Mouse (Mus musculus): Measurements from ENCODE around the gene 4930404N11Rik. TPM values are rescaled to one million over a fixed set of nuclear protein-coding genes. Genes with fewer than 3 reads are reported as not detected.

The 4930404N11Rik gene
- polyA plus RNA-seq, 1 experiment from 2014 or later, result 0.94 TPM

DNA sequence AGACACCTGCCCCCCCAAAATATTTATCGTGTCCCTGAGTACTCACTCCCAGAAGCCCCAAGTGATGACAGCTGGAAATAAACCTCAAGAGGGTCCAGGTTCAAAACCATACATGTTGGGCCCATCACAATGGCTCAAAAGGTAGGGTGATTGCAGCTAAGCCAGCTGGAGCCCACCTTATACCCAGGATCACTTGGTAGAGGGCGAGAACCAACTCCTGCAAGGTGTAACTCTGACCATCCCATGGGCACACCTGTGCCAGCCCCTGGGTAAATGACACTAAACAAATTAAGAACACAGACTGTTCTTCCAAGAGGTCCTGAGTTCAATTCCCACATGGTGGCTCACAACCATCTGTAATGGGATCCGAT, 13.6 kb upstream of the 4930404N11Rik start:
- H3K4me3 ChIP-seq (ENCODE audit: low read depth, low read length), result peak overlapping the region; percentile 57
- H3K4me2 ChIP-seq (ENCODE audit: low read depth, low read length), result peak overlapping the region; percentile 77
- peak overlapping the region; percentile 64 for H3K9ac ChIP-seq (replicated peaks)
- H3K9me3 ChIP-seq (ENCODE audit: low read length), result no peaks in the 10 kb centered on the region
- H3K27ac ChIP-seq (ENCODE audit: low read depth), result peak overlapping the region; percentile 97
- H3K4me1 ChIP-seq (ENCODE audit: insufficient read depth), result peaks cover 39% of the 10 kb centered on the region
- no peak for ATAC-seq
- peaks cover 16% of the 10 kb centered on the region for H3K36me3 ChIP-seq (replicated peaks; ENCODE audit: insufficient read depth, low read length)
- 59% methylated on average over 3 of the region's 3 CpGs for WGBS (ENCODE audit: insufficient replicate concordance)
- DNase-seq, result no peak
- no peaks in the 10 kb centered on the region for H3K27me3 ChIP-seq (ENCODE audit: insufficient read depth, low read length)
- TF ChIP-seq EP300 (IDR thresholded peaks at IDR 0.05; ENCODE audit: low read depth), result no peak
- TF ChIP-seq CTCF (IDR thresholded peaks at IDR 0.05; ENCODE audit: low read depth), result no peak

DNA sequence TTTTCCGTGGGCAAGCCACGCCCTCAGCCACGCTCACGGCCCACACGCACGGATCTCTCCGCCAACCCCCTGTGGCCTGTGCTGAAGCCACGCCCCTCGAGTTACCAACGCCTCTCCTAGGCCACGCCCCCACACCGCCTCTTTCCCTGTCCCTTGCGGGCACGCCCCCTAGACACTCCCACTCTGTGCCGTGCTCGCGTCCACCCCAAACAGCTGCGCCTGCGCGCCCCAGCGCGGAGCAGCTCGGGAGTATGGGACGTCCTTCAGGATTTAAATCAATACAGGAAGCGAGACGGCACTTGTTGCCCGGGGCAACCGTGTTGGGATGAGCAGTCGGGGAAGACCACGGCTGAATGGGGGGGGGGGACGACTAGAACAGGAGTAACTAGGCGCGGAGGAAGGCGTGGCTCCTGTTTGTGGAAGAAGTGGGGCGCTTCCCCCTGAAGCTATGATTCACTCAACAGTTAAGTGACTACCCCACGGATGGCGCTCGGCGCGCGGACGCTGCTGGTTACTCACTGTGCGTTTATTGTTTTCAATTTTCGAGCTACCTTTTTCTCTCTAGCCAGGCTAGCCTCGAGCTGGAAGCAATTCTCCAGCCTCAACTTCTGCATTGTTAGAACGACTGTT, 13.1 kb upstream of the 4930404N11Rik start:
- H3K4me2 ChIP-seq (ENCODE audit: low read depth, low read length), result peak overlapping the region; percentile 77
- no peaks in the 10 kb centered on the region for H3K27me3 ChIP-seq (ENCODE audit: insufficient read depth, low read length)
- no peaks in the 10 kb centered on the region for H3K9me3 ChIP-seq (ENCODE audit: low read length)
- H3K4me1 ChIP-seq (ENCODE audit: insufficient read depth), result peaks cover 39% of the 10 kb centered on the region
- under 1% methylated on average over 43 of the region's 46 CpGs for WGBS (ENCODE audit: insufficient replicate concordance)
- peak; percentile 100 for DNase-seq
- H3K9ac ChIP-seq (replicated peaks), result peak overlapping the region; percentile 64
- H3K36me3 ChIP-seq (replicated peaks; ENCODE audit: insufficient read depth, low read length), result peaks cover 21% of the 10 kb centered on the region
- peak; percentile 81 for ATAC-seq
- TF ChIP-seq CTCF (IDR thresholded peaks at IDR 0.05; ENCODE audit: low read depth), result peak; percentile 35
- TF ChIP-seq EP300 (IDR thresholded peaks at IDR 0.05; ENCODE audit: low read depth), result no peak
- peak overlapping the region; percentile 97 for H3K27ac ChIP-seq (ENCODE audit: low read depth)
- H3K4me3 ChIP-seq (ENCODE audit: low read depth, low read length), result peak overlapping the region; percentile 87

DNA sequence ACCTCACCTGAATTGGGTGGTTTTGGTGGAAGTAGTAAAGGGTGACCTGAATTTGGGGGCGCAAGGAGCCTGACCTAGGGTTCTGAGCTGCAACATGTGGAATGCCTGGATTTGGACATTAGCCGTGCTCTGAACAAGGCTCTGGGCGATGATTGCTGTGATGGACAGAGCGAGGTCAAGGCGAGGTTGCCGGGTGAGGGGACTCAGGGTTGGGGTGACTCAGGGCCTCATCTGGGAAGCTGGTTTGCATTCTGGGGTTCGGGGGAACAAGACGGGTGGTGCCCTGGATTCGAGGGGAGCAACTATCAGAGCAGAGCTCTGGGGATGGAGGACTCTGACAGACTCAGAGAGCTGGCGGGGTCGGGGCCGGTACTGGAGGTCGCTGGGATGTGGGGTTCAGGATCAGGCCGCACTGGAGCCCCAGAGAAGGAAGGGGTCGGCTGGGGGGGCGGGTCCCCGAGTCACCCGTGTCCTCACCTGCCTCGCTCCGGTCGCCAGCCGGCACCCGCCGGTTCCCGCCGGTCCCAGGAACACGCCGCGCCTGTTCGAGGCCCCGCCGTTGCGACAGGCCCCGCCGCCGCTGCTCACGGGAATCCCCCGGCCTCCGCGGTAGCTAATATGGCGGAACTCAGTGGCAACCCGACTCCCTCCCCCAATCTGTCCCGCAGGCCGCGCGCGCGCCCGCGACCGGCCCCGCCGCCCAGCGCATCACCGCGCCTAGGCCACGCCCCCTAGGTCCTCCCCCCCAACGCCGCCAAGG, 12.4 kb upstream of the 4930404N11Rik start, which contains the start of gene Fzr1:
Gene Fzr1, minus strand, starts transcription at position 724 of the 760 bp plus-strand sequence.
- peak within 1 kb of the TSS; percentile 97 for H3K27ac ChIP-seq (ENCODE audit: low read depth)
- H3K4me2 ChIP-seq (ENCODE audit: low read depth, low read length), result peak within 1 kb of the TSS; percentile 77
- DNase-seq (no peak), ATAC-seq (no peak)
- H3K4me3 ChIP-seq (ENCODE audit: low read depth, low read length), result peak within 1 kb of the TSS; percentile 87
- no peaks in the 10 kb centered on the region for H3K27me3 ChIP-seq (ENCODE audit: insufficient read depth, low read length)
- H3K36me3 ChIP-seq (replicated peaks; ENCODE audit: insufficient read depth, low read length), result peaks cover 28% of the 10 kb centered on the region
- peak within 1 kb of the TSS; percentile 97 for H3K9ac ChIP-seq (replicated peaks)
- H3K4me1 ChIP-seq (ENCODE audit: insufficient read depth), result peaks cover 39% of the 10 kb centered on the region
- WGBS (ENCODE audit: insufficient replicate concordance), result 1% methylated on average over 50 of the region's 59 CpGs
- H3K9me3 ChIP-seq (ENCODE audit: low read length), result no peaks in the 10 kb centered on the region
- no peak for TF ChIP-seq CTCF (IDR thresholded peaks at IDR 0.05; ENCODE audit: low read depth)
- no peak for TF ChIP-seq EP300 (IDR thresholded peaks at IDR 0.05; ENCODE audit: low read depth)

DNA sequence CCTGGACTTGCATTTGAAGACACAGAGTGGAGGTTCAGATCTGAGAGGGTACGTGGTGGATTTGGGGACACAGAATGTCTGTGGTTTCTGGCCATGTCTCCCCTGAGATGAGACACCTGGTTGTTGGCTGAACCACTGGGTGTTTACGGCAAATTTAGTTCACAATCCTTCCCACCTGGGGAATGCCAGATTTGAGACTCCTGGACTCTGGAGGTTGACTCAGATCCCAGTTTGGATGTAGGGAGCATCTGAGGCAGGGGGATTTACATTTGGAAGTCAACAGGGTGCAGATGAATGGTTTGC, 11.7 kb upstream of the 4930404N11Rik start:
- peak overlapping the region; percentile 87 for H3K27ac ChIP-seq (ENCODE audit: low read depth)
- no peak for ATAC-seq
- H3K4me1 ChIP-seq (ENCODE audit: insufficient read depth), result peaks cover 39% of the 10 kb centered on the region
- no peak for DNase-seq
- no peaks in the 10 kb centered on the region for H3K9me3 ChIP-seq (ENCODE audit: low read length)
- H3K9ac ChIP-seq (replicated peaks), result peak overlapping the region; percentile 97
- no peak for TF ChIP-seq CTCF (IDR thresholded peaks at IDR 0.05; ENCODE audit: low read depth)
- TF ChIP-seq EP300 (IDR thresholded peaks at IDR 0.05; ENCODE audit: low read depth), result no peak
- H3K4me3 ChIP-seq (ENCODE audit: low read depth, low read length), result peak overlapping the region; percentile 87
- 43% methylated on average over 2 of the region's 2 CpGs for WGBS (ENCODE audit: insufficient replicate concordance)
- peaks cover 33% of the 10 kb centered on the region for H3K36me3 ChIP-seq (replicated peaks; ENCODE audit: insufficient read depth, low read length)
- H3K27me3 ChIP-seq (ENCODE audit: insufficient read depth, low read length), result no peaks in the 10 kb centered on the region
- peak overlapping the region; percentile 68 for H3K4me2 ChIP-seq (ENCODE audit: low read depth, low read length)

DNA sequence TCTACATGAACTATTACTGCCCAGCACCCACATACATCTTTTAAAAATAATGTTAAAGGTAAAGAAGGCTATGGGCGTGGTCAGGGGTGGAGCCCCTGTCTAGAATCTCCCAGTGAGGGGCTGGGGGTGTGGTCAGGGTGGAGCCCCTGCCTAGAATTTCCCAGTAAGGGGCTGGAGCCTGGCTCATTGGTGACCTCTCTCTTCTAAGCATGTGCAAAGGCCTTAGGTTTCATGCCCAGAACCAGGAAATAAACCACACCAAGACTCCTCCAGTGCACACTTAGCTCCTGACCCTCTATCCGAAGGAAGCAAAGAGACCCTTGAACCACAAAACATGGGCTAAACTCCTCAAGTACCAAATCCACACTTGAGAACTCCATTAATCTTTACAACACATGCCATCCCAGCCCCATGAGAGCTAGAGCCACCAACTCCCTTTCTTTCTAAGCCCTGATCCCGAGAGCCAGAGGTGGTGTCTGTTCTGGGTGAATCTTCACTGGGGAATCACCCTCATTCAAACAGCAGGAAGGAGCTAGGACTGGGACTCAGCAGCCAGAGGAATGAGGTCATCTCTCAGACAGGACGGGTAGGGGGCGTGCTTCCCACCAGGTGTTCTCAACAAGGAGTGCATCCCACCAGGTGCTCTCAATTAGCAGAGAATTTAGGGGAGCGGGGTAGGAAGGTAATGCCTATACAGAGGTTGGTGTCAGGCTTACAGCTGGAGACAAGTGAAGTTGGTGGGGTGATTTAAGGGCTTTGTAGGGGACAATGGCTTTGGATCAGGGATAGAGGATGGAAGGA, 11.1 kb upstream of the 4930404N11Rik start:
- 41% methylated on average over 6 of the region's 6 CpGs for WGBS (ENCODE audit: insufficient replicate concordance)
- Histone ChIP-seq H3K9ac (replicated peaks) (peak overlapping the region; percentile 97), H3K4me3 (ENCODE audit: low read depth, low read length) (peak overlapping the region; percentile 87)

DNA sequence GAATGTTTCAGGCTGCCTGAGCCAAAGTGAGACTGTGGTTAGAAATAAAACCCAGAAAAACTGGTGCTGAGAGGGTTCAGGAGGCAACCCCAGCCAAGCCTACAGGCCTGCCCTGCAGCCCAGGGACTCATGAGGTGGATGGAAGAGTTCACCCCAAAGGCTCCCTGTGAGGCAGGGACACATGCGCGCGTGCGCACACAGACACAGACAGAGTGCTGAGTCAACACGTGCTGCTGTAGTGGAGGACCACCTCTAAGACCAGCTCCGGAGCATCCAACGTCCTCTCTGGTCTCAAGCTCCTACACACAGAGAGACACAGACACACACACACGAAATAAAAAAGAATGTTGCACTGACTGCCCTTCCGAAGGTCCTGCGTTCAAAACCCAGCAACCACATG, 9.7 kb upstream of the 4930404N11Rik start:
- H3K9me3 ChIP-seq (ENCODE audit: low read length), result no peaks in the 10 kb centered on the region
- H3K27me3 ChIP-seq (ENCODE audit: insufficient read depth, low read length), result no peaks in the 10 kb centered on the region
- H3K4me1 ChIP-seq (ENCODE audit: insufficient read depth), result peaks cover 28% of the 10 kb centered on the region
- TF ChIP-seq CTCF (IDR thresholded peaks at IDR 0.05; ENCODE audit: low read depth), result no peak
- no peak for TF ChIP-seq EP300 (IDR thresholded peaks at IDR 0.05; ENCODE audit: low read depth)
- no peak overlapping the region for H3K4me3 ChIP-seq (ENCODE audit: low read depth, low read length)
- H3K4me2 ChIP-seq (ENCODE audit: low read depth, low read length), result peak overlapping the region; percentile 68
- no peak overlapping the region for H3K27ac ChIP-seq (ENCODE audit: low read depth)
- ATAC-seq (no peak), DNase-seq (no peak)
- 94% methylated on average over 10 of the region's 10 CpGs for WGBS (ENCODE audit: insufficient replicate concordance)
- H3K9ac ChIP-seq (replicated peaks), result no peak overlapping the region
- peaks cover 53% of the 10 kb centered on the region for H3K36me3 ChIP-seq (replicated peaks; ENCODE audit: insufficient read depth, low read length)

More for the DNA sequence above, 11.1 kb upstream of the 4930404N11Rik start:
- peak; percentile 25; the same call in 1 of the 2 replicates for TF ChIP-seq CTCF (IDR thresholded peaks at IDR 0.05; ENCODE audit: low read depth)
- no peak for TF ChIP-seq EP300 (IDR thresholded peaks at IDR 0.05; ENCODE audit: low read depth)
- Histone ChIP-seq H3K27ac (ENCODE audit: low read depth) (peak overlapping the region; percentile 87), H3K27me3 (ENCODE audit: insufficient read depth, low read length) (no peaks in the 10 kb centered on the region), H3K9me3 (ENCODE audit: low read length) (no peaks in the 10 kb centered on the region), H3K4me1 (ENCODE audit: insufficient read depth) (peaks cover 39% of the 10 kb centered on the region), H3K4me2 (ENCODE audit: low read depth, low read length) (peak overlapping the region; percentile 68), H3K36me3 (replicated peaks; ENCODE audit: insufficient read depth, low read length) (peaks cover 39% of the 10 kb centered on the region)
- peak; percentile 67 for DNase-seq
- ATAC-seq, result no peak
